Mouse (Mus musculus): ENCODE results near the gene Akt1s1. TPM values are rescaled to one million over a fixed set of nuclear protein-coding genes. Genes with fewer than 3 reads are reported as not detected.

The Akt1s1 gene
- polyA plus RNA-seq (2014; fragmentation: Illumina TruSeq; extraction: RNeasy Lipid Tissue Mini Kit (QIAGEN cat#74804); ENCODE audit: low read depth, low replicate concordance): 0.93 TPM

DNA sequence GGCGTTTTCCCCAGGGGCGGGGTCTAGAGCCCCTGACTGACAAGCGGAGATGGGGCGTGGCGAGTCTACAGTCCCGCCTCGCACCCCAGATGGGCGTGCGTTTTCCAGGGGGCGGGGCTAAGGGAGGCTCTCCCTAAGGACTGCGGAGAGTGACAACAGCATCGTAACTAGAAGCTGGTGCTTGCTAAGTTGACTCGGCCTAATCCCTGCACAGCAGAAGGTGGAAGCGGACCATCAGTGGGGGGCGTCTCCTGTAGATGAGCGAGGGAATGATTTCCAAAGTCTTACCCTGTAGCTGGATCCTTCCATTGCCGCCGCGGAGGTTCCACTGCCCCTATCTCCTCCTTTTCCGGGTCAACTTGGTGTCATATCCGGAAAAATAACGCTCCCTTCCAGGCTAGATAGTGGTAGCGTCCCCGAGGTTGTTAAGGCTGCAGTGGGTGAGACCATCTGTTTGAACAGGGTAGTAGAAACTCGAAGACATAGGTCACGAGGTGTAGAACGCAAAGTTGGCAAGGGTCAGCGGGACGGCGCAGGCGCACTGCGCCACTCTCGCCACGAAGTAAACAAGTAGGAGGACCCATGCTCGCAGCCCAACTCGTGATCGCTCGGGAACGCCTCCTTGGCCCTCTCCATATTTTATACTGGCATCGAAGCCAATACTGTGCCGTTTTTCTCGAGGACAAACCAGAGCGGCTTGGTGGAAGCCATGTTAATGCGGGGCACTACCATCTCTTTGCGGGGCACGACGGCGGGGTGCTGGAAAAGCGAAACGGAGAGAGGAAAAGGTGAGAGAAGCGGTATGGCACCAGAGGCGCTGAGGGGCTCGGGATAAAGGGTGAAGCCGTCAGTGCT, at the start of gene Akt1s1, which contains the start of gene Tbc1d17:
Gene Akt1s1 (plus strand): TSS at position 431 of the 855 bp plus-strand sequence.
Gene Tbc1d17 (minus strand): TSS at position 519 of the 855 bp plus-strand sequence.

DNA sequence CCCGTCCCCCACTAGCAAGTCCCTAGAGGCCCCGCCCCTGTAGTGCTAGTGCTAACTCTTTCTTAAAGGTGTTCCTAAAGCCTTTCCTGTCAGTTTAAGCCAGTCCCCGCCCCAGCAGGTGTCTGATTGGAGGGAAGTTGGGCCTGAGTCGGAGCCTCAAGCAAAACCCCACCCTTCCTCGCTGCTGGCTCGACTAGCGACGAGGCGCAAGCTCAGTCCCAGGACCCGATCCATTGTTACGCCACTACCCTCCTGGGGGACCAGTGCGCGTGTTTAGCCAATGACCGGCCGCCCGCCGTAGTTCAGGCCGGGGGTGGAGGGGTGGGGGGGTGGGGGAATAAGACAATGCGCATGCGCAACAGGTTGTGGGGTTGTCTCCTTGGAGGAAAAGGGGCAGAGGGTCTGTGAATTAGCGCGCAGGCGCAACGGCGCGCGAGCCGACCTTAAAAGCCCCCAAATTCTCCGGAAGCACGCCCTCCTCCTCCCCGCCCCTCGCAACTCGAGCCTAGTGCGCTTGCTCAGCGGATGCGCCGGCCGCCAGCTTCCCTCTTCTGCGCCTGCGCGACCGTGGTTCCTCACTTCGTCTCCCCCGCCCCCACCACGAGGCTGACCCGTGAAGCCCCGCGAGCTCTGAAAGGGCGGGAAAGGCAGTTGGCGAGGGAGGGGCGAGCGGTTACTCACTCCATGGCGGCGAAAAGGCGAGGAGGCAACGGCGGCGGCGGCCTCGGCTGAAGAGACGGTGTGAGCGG, 32.9 kb upstream of the Akt1s1 start, which contains the start of the genes Nup62 and Il4i1:
Gene Nup62 (plus strand): TSS at position 368 of the 749 bp plus-strand sequence.
Gene Il4i1 (plus strand): TSS at position 667 of the 749 bp plus-strand sequence.

GRCm38 (mm10) chr7:44816470-44817021, 32.2 kb upstream of the Akt1s1 start, which contains the start of gene Atf5:
Atf5 (minus strand) TSS chr7:44816658.

DNA sequence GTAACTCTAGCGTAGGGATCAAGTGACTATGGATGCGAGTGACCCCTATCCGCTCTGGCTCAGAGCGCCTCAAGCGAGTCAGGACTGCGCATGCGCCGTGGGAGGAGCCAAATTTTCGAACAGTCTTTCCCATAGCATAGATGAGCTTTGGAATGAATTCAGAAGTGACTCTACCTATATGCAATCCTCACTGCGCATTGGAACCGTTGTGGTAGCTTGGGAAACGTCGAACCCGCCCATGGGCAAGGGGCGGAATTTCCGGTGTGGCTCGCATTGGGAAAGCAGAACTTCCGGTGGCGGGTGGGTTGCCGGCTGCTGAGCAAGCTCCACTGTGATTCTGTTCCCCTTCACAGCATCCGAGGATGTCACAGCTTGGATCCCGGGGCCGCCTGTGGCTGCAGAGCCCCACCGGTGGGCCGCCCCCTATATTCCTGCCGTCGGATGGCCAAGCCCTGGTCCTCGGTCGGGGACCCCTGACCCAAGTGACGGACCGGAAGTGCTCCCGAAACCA, 8.3 kb downstream of the Akt1s1 start, which contains the start of gene Pnkp:
Gene Pnkp (plus strand): TSS at position 98 of the 511 bp plus-strand sequence.

GRCm38 (mm10) chr7:44869697-44870528, 21.1 kb downstream of the Akt1s1 start, which contains the start of gene Ptov1:
Ptov1 (minus strand) TSS chr7:44869788.

GRCm38 (mm10) chr7:44892276-44892921, 43.6 kb downstream of the Akt1s1 start, which contains the start of gene Med25:
Med25 (minus strand) TSS chr7:44892712.

GRCm38 (mm10) chr7:44895593-44896434, 47.0 kb downstream of the Akt1s1 start, which contains the start of gene Fuz:
Fuz (plus strand) TSS chr7:44896079.

Other genes starting within 250 kb of the Akt1s1 start
- 0.12 TPM for gene Myh14, start 178.1 kb upstream of the Akt1s1 start, polyA plus RNA-seq (2014; fragmentation: Illumina TruSeq; extraction: RNeasy Lipid Tissue Mini Kit (QIAGEN cat#74804); ENCODE audit: low read depth, low replicate concordance)
- gene Izumo2, start 140.2 kb upstream of the Akt1s1 start, polyA plus RNA-seq (2014; fragmentation: Illumina TruSeq; extraction: RNeasy Lipid Tissue Mini Kit (QIAGEN cat#74804); ENCODE audit: low read depth, low replicate concordance): not detected
- gene Vrk3, start 100.6 kb upstream of the Akt1s1 start, polyA plus RNA-seq (2014; fragmentation: Illumina TruSeq; extraction: RNeasy Lipid Tissue Mini Kit (QIAGEN cat#74804); ENCODE audit: low read depth, low replicate concordance): 11.6 TPM
- 0.16 TPM for gene Zfp473, start 97.9 kb upstream of the Akt1s1 start, polyA plus RNA-seq (2014; fragmentation: Illumina TruSeq; extraction: RNeasy Lipid Tissue Mini Kit (QIAGEN cat#74804); ENCODE audit: low read depth, low replicate concordance)
- gene Nup62, start 32.9 kb upstream of the Akt1s1 start, polyA plus RNA-seq (2014; fragmentation: Illumina TruSeq; extraction: RNeasy Lipid Tissue Mini Kit (QIAGEN cat#74804); ENCODE audit: low read depth, low replicate concordance): 1.8 TPM
- not detected for gene Il4i1, start 32.6 kb upstream of the Akt1s1 start, polyA plus RNA-seq (2014; fragmentation: Illumina TruSeq; extraction: RNeasy Lipid Tissue Mini Kit (QIAGEN cat#74804); ENCODE audit: low read depth, low replicate concordance)
- gene Atf5, start 32.3 kb upstream of the Akt1s1 start, polyA plus RNA-seq (2014; fragmentation: Illumina TruSeq; extraction: RNeasy Lipid Tissue Mini Kit (QIAGEN cat#74804); ENCODE audit: low read depth, low replicate concordance): 3.4 TPM
- gene Tbc1d17, start 88 bp downstream of the Akt1s1 start, polyA plus RNA-seq (2014; fragmentation: Illumina TruSeq; extraction: RNeasy Lipid Tissue Mini Kit (QIAGEN cat#74804); ENCODE audit: low read depth, low replicate concordance): 0.97 TPM
- not detected for gene Pnkp, start 8.1 kb downstream of the Akt1s1 start, polyA plus RNA-seq (2014; fragmentation: Illumina TruSeq; extraction: RNeasy Lipid Tissue Mini Kit (QIAGEN cat#74804); ENCODE audit: low read depth, low replicate concordance)
- not detected for gene Ptov1, start 20.8 kb downstream of the Akt1s1 start, polyA plus RNA-seq (2014; fragmentation: Illumina TruSeq; extraction: RNeasy Lipid Tissue Mini Kit (QIAGEN cat#74804); ENCODE audit: low read depth, low replicate concordance)
- gene Med25, start 43.7 kb downstream of the Akt1s1 start, polyA plus RNA-seq (2014; fragmentation: Illumina TruSeq; extraction: RNeasy Lipid Tissue Mini Kit (QIAGEN cat#74804); ENCODE audit: low read depth, low replicate concordance): 1.4 TPM
- gene Fuz, start 47.1 kb downstream of the Akt1s1 start, polyA plus RNA-seq (2014; fragmentation: Illumina TruSeq; extraction: RNeasy Lipid Tissue Mini Kit (QIAGEN cat#74804); ENCODE audit: low read depth, low replicate concordance): 5.7 TPM
- gene Ap2a1, start 80.5 kb downstream of the Akt1s1 start, polyA plus RNA-seq (2014; fragmentation: Illumina TruSeq; extraction: RNeasy Lipid Tissue Mini Kit (QIAGEN cat#74804); ENCODE audit: low read depth, low replicate concordance): 25.2 TPM
- not detected for gene Tsks, start 94.2 kb downstream of the Akt1s1 start, polyA plus RNA-seq (2014; fragmentation: Illumina TruSeq; extraction: RNeasy Lipid Tissue Mini Kit (QIAGEN cat#74804); ENCODE audit: low read depth, low replicate concordance)
- gene Cpt1c, start 125.9 kb downstream of the Akt1s1 start, polyA plus RNA-seq (2014; fragmentation: Illumina TruSeq; extraction: RNeasy Lipid Tissue Mini Kit (QIAGEN cat#74804); ENCODE audit: low read depth, low replicate concordance): not detected
- 5.7 TPM for gene Prmt1, start 137.6 kb downstream of the Akt1s1 start, polyA plus RNA-seq (2014; fragmentation: Illumina TruSeq; extraction: RNeasy Lipid Tissue Mini Kit (QIAGEN cat#74804); ENCODE audit: low read depth, low replicate concordance)
- gene Irf3, start 148.7 kb downstream of the Akt1s1 start, polyA plus RNA-seq (2014; fragmentation: Illumina TruSeq; extraction: RNeasy Lipid Tissue Mini Kit (QIAGEN cat#74804); ENCODE audit: low read depth, low replicate concordance): 12.8 TPM
- gene Bcl2l12, start 149.7 kb downstream of the Akt1s1 start, polyA plus RNA-seq (2014; fragmentation: Illumina TruSeq; extraction: RNeasy Lipid Tissue Mini Kit (QIAGEN cat#74804); ENCODE audit: low read depth, low replicate concordance): not detected
- gene Scaf1, start 167.4 kb downstream of the Akt1s1 start, polyA plus RNA-seq (2014; fragmentation: Illumina TruSeq; extraction: RNeasy Lipid Tissue Mini Kit (QIAGEN cat#74804); ENCODE audit: low read depth, low replicate concordance): 2.1 TPM
- 2.3 TPM for gene Rras, start 169.0 kb downstream of the Akt1s1 start, polyA plus RNA-seq (2014; fragmentation: Illumina TruSeq; extraction: RNeasy Lipid Tissue Mini Kit (QIAGEN cat#74804); ENCODE audit: low read depth, low replicate concordance)
- 0.12 TPM for gene Prr12, start 203.9 kb downstream of the Akt1s1 start, polyA plus RNA-seq (2014; fragmentation: Illumina TruSeq; extraction: RNeasy Lipid Tissue Mini Kit (QIAGEN cat#74804); ENCODE audit: low read depth, low replicate concordance)
- gene Nosip, start 213.4 kb downstream of the Akt1s1 start, polyA plus RNA-seq (2014; fragmentation: Illumina TruSeq; extraction: RNeasy Lipid Tissue Mini Kit (QIAGEN cat#74804); ENCODE audit: low read depth, low replicate concordance): 4.2 TPM
- 1.7 TPM for gene Prrg2, start 213.7 kb downstream of the Akt1s1 start, polyA plus RNA-seq (2014; fragmentation: Illumina TruSeq; extraction: RNeasy Lipid Tissue Mini Kit (QIAGEN cat#74804); ENCODE audit: low read depth, low replicate concordance)
- not detected for gene Rcn3, start 243.2 kb downstream of the Akt1s1 start, polyA plus RNA-seq (2014; fragmentation: Illumina TruSeq; extraction: RNeasy Lipid Tissue Mini Kit (QIAGEN cat#74804); ENCODE audit: low read depth, low replicate concordance)

Data from kidney, adult 10 weeks (tissue).